Mouse (Mus musculus) limb, embryonic 15.5 days (tissue): ENCODE data around the gene Mrps7. TPM values are rescaled to one million over a fixed set of nuclear protein-coding genes. Genes with fewer than 3 reads are reported as not detected.
A peak's percentile ranks its signal among the peaks of the same experiment; 100 is the strongest.

ENCODE experiments used
- ATAC-seq: fragments of 200-750 bp; cut with Nextera tagmentation; 2 replicates; pipeline ENCODE4 v1.8.0; 2017; ENCODE audit warnings: low read depth, moderate TSS enrichment; ENCODE audit not compliant: insufficient number of reproducible peaks, low FRiP score, low TSS enrichment
- H3K27ac ChIP-seq: fragments of 300-500 bp; sonication (generic); 2 replicates; pipeline ENCODE4 v1.5.1; 2015; ENCODE audit warnings: moderate library complexity, mild to moderate bottlenecking, inconsistent platforms
- H3K27me3 ChIP-seq: fragments of 300-500 bp; sonication (generic); 2 replicates; pipeline ENCODE4 v1.6.1; 2015; ENCODE audit warnings: inconsistent platforms
- H3K36me3 ChIP-seq: fragments of 300-500 bp; sonication (generic); 2 replicates; pipeline ENCODE4 v1.6.1; 2015; ENCODE audit warnings: inconsistent platforms
- H3K4me1 ChIP-seq: fragments of 300-500 bp; sonication (generic); 2 replicates; pipeline ENCODE4 v1.6.1; 2015; ENCODE audit warnings: inconsistent platforms
- H3K4me2 ChIP-seq: fragments of 300-500 bp; sonication (generic); 2 replicates; pipeline ENCODE4 v1.6.1; 2015; ENCODE audit warnings: mild to moderate bottlenecking, inconsistent platforms
- H3K4me3 ChIP-seq: fragments of 300-500 bp; sonication (generic); 2 replicates; pipeline ENCODE4 v1.5.1; 2015; ENCODE audit warnings: mild to moderate bottlenecking, inconsistent platforms
- H3K9ac ChIP-seq: fragments of 300-500 bp; sonication (generic); 2 replicates; pipeline ENCODE4 v1.6.1; 2015; ENCODE audit warnings: inconsistent platforms
- H3K9me3 ChIP-seq: fragments of 300-500 bp; sonication (generic); 2 replicates; pipeline ENCODE4 v1.6.1; 2016; ENCODE audit warnings: inconsistent platforms
- WGBS: fragments of 180-500 bp; shearing (Covaris S2); methylation state at CpG from one replicate; pipeline ENCODE4 v1.1.7; 2015; 5-methylcytosine and 5-hydroxymethylcytosine counted together
- polyA plus RNA-seq: library from polyadenylated mRNA; unstranded; fragments of >200 nt; fragmentation: Nextera tagmentation; extraction: Ambion mirVana; gene quantifications from 2 replicates; pipeline ENCODE4 v1.2.1, GENCODE M21; 2015

The Mrps7 gene
- polyA plus RNA-seq: 88.2 and 90.9 TPM in 2 replicates

DNA sequence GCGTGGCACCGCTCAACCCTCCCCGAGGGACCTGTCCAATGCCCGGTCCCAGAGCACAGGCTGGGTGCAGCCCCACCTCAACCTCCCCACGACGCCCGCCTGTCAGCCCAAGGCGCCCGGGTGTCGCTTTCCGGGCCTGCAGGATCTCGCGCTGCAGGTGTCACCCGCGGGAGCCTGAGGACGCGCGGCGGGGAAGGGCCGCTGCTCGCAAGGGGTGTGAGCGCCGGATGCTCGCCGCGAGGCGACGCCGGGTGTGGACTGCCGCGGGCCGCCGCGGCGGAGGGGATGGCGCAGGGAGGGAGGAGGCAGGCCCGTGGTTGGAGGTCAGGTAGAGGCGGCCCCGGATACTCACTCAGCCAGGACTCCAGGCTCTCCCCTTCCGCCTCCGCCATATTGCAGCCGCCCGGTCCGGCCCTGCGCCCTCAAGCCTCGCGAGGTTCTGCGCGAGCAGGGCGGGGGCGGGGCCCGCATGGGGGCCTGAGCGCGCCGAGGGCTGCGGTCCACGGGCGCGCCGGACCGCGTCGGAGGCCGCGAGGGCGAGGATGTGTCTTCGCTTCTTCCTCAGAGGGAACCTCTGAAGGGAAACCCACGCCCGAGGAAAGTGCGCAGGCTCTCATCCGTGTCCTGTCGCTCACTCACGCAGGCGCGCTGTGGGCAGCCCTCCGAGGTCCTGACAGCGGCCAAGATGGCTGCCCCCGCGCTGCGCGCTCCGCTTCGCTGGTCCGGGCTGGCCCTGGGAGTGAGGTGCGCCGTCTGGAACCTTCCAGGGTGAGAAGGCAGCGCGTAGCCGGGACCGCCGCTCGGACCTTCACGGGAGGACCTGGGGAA lies at the start of gene Mrps7, which contains the start of gene Gga3:
Mrps7 (plus strand) TSS at position 450 of the 828 bp plus-strand sequence.
Gga3 (minus strand) TSS at position 576 of the 828 bp plus-strand sequence.
- H3K4me2 ChIP-seq: peak within 1 kb of the TSS; percentile 89
- H3K4me3 ChIP-seq: peak within 1 kb of the TSS; percentile 98
- ATAC-seq: peak; percentile 96
- no peaks in the 10 kb centered on the region for H3K27me3 ChIP-seq
- H3K36me3 ChIP-seq: peaks cover 41% of the 10 kb centered on the region
- under 1% methylated on average over 85 of the region's 93 CpGs for WGBS
- H3K27ac ChIP-seq: peak within 1 kb of the TSS; percentile 92
- H3K9me3 ChIP-seq: no peaks in the 10 kb centered on the region
- H3K4me1 ChIP-seq: peaks cover 31% of the 10 kb centered on the region
- H3K9ac ChIP-seq: peak within 1 kb of the TSS; percentile 99

DNA sequence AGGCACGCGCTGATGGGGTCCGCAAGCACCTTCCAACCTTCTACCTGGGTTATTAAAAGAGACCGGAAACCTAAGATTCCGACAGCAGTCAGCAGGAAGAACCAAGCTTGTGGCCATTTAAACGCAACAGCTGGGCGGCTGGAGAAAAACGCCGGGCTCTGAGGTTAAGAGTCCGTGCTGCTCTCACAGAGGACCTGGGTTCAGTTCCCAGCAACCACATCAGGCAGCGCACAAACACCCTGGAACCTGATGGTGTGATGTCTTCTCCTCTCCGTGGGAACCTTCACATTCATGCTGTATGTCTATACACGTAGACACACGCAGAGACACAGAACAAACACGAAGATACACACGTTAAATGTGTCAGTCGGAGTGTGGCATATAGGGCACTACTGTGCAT lies 48.0 kb upstream of the Mrps7 start:
- WGBS: 76% methylated on average over 17 of the region's 17 CpGs
- Histone ChIP-seq H3K4me3 (no peak overlapping the region), H3K9ac (no peak overlapping the region), H3K4me1 (no peaks in the 10 kb centered on the region), H3K27me3 (no peaks in the 10 kb centered on the region), H3K9me3 (no peaks in the 10 kb centered on the region), H3K4me2 (no peak overlapping the region), H3K36me3 (no peaks in the 10 kb centered on the region), H3K27ac (no peak overlapping the region)
- ATAC-seq: no peak

DNA sequence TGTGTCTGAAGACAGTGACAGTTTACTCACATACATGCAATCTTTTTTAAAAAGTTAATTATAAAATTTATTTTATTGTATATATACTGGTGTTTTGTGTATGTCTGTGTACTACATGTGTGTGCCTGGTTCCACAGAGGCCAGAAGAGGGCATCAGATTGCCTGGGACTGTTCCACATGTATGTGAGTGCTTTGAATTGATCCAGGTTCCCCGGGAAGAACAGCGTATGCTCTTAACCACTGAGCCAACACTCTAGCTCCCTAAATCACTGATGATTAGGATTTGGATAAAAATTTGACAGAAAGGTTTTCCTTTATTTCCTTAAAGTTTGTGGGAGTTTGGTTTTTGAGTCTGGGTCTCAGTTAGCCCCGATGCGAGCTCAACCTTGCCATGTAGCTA lies 40.3 kb upstream of the Mrps7 start:
- WGBS: 41% methylated on average over 4 of the region's 4 CpGs
- ATAC-seq: no peak; the same call in 1 of the 2 replicates
- peaks cover 27% of the 10 kb centered on the region for H3K36me3 ChIP-seq

DNA sequence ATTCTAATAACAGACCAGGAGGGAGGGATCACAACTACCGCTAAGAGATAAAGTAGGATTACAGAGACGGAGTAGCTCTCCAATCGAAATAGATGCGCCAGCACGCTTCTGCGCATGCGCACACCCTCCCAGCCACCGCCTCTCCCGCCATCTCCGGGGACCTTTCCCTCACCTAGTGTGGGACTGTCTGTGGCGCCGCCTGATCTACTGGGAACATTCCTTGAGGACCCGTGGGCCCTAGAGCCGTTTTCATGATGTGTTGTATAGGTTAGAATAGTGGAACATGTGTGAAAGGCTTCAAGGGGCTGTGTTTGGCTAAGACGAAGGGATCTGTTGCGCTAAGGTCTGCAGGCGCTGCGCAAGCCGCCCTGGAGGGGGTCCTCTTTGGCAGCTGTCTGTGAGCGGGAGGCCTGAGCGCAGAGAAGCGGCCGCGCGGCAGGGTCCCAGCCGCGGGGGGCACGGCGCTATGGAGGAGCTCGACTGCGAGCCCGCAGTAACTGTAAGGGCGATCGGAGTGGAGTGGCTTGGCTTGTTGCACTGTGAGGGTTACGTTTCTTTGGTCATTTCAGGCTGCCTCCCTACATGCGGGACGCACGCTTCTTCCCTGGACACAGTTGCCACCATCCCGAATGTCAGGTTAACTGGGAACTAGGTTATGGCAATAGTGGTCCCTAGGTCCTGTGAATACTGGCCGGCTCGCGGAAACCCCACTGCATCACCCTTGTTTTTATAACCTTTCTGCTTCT lies 39.5 kb upstream of the Mrps7 start, which contains the start of gene Nup85:
Nup85 (plus strand) TSS at position 371 of the 746 bp plus-strand sequence.
- peaks cover 35% of the 10 kb centered on the region for H3K36me3 ChIP-seq
- H3K4me3 ChIP-seq: peak within 1 kb of the TSS; percentile 74
- no peaks in the 10 kb centered on the region for H3K27me3 ChIP-seq
- peak within 1 kb of the TSS; percentile 67 for H3K4me2 ChIP-seq
- H3K27ac ChIP-seq: peak within 1 kb of the TSS; percentile 71
- H3K9ac ChIP-seq: peak within 1 kb of the TSS; percentile 62
- 0% methylated on average over 42 of the region's 42 CpGs for WGBS
- ATAC-seq: peak; percentile 88
- H3K9me3 ChIP-seq: no peaks in the 10 kb centered on the region
- peaks cover 14% of the 10 kb centered on the region for H3K4me1 ChIP-seq

More for the DNA sequence above, 40.3 kb upstream of the Mrps7 start:
- Histone ChIP-seq H3K27me3 (no peaks in the 10 kb centered on the region), H3K4me2 (peak overlapping the region; percentile 67), H3K9ac (no peak overlapping the region), H3K27ac (peak overlapping the region; percentile 71), H3K9me3 (no peaks in the 10 kb centered on the region), H3K4me1 (peaks cover 14% of the 10 kb centered on the region), H3K4me3 (peak overlapping the region; percentile 74)

DNA sequence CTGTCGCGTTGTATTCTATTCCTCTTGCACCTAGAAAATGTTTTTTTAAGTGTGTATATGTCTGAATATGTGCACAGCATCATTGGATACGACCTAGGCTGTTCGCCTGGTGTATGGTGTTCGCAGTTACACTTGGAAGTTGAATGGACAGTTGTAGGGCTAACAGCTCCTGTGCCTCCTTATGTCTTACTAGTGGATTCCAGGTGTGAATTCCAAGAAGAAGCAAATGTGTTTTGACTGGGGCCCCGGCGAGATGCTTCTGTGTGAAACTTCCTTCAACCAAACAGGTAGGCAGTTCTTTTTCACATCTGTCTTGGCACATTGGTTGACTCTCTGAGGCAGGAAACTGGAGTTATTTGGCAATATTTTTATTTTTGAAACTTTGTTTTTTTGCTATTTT lies 38.8 kb upstream of the Mrps7 start:
- no peak for ATAC-seq
- no peaks in the 10 kb centered on the region for H3K9me3 ChIP-seq
- H3K9ac ChIP-seq: peak overlapping the region; percentile 62
- H3K4me1 ChIP-seq: peaks cover 14% of the 10 kb centered on the region
- peak overlapping the region; percentile 74 for H3K4me3 ChIP-seq
- H3K27ac ChIP-seq: no peak overlapping the region
- peak overlapping the region; percentile 67 for H3K4me2 ChIP-seq
- H3K27me3 ChIP-seq: no peaks in the 10 kb centered on the region
- peaks cover 42% of the 10 kb centered on the region for H3K36me3 ChIP-seq
- WGBS: 15% methylated on average over 7 of the region's 7 CpGs

DNA sequence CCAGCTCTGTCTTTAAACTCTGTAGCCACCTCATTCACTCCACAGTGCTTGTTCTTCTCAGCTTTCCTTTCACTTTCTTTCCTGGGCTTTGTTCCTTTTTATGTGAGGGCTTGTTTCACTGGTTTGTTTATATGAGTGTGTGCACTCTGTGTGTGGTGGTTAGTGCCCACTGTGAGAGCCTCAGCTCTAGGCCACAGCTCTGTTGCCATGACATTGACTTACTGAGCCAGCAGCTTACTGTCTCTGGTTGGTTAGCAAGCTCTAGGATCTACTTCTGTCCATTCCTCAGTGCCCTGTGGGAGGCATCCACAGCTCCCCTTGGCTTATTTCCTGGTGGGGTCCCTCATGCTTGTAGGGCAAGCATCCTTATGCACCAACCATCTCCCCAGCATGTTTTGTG lies 24.6 kb upstream of the Mrps7 start:
- Histone ChIP-seq H3K27ac (no peak overlapping the region), H3K4me3 (no peak overlapping the region), H3K4me1 (no peaks in the 10 kb centered on the region), H3K36me3 (peaks cover 68% of the 10 kb centered on the region), H3K27me3 (no peaks in the 10 kb centered on the region), H3K9me3 (no peaks in the 10 kb centered on the region), H3K4me2 (no peak overlapping the region), H3K9ac (no peak overlapping the region)
- ATAC-seq: no peak

DNA sequence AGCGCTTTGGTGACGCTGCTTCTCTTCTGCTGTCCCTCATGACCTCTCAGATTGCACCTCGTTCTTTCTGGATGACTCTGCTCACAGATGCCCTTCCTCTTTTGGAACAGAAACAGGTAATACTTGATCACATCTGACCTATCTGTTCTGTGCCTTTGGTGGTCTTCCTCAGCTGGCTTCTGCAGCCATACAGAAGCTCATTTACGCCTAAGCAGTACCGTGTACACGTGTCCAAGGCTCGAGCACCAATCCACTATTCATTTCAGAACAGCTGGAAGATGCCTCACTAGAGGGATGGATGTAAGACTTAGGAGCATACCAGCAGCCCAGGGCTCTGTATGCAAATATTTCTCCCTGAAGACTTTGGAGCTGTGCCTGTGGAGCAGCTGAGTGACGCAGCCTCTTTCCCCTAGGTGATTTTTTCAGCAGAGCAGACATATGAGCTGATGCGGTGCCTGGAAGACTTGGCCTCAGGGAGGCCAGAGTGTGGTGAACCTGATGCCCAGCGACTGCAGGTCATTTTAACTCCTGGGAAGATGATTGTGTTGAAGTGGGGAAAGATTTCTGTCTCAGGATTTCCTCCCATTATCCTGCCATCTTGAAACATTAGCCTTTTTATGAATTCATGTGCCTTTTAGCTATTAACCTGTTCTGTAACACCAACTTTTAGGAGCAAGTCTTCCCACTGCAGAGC lies 20.7 kb upstream of the Mrps7 start:
- no peak overlapping the region for H3K4me2 ChIP-seq
- H3K4me1 ChIP-seq: no peaks in the 10 kb centered on the region
- WGBS: 80% methylated on average over 10 of the region's 10 CpGs
- H3K9ac ChIP-seq: no peak overlapping the region
- no peaks in the 10 kb centered on the region for H3K27me3 ChIP-seq
- no peaks in the 10 kb centered on the region for H3K9me3 ChIP-seq
- H3K27ac ChIP-seq: no peak overlapping the region
- peaks cover 96% of the 10 kb centered on the region for H3K36me3 ChIP-seq
- H3K4me3 ChIP-seq: no peak overlapping the region
- ATAC-seq: no peak

DNA sequence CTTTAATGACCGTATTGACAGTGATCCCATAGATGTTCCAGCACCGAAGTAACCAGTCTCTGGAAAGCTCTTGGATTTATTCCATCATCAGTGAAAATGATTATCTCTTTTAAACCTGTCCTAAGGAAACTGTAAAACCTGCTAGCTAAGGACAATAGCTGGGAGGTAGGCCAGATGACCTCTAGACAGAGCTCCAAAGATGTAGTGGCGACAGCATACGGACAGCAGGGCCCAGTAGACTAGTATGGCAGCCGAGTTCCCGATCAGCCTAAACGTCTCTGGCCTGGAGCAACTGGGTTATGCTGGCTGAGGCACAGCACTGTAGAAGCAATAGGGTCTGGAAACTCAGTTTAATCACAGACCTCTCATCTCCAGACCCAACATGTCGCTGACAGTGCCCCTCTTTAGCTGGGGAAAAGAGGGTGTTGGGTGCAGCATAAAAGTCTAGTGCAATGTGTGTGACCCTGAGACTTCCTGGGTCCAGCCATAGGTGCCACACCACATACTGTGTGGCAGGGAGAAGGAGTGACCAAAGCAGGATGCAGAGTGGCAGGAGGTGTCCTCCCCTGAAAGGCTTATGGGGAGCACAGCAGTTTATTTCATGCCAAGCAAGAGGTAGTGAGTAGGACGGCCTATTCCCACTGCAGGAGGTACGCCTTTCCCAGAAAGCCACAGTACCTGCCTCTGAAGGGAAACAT lies 19.2 kb upstream of the Mrps7 start:
- 85% methylated on average over 10 of the region's 10 CpGs for WGBS
- no peak overlapping the region for H3K9ac ChIP-seq
- no peaks in the 10 kb centered on the region for H3K27me3 ChIP-seq
- peaks cover 92% of the 10 kb centered on the region for H3K36me3 ChIP-seq
- no peak overlapping the region for H3K4me3 ChIP-seq
- H3K27ac ChIP-seq: no peak overlapping the region; the same call in 1 of the 2 replicates
- no peak for ATAC-seq
- H3K9me3 ChIP-seq: no peaks in the 10 kb centered on the region
- no peak overlapping the region for H3K4me2 ChIP-seq
- no peaks in the 10 kb centered on the region for H3K4me1 ChIP-seq

DNA sequence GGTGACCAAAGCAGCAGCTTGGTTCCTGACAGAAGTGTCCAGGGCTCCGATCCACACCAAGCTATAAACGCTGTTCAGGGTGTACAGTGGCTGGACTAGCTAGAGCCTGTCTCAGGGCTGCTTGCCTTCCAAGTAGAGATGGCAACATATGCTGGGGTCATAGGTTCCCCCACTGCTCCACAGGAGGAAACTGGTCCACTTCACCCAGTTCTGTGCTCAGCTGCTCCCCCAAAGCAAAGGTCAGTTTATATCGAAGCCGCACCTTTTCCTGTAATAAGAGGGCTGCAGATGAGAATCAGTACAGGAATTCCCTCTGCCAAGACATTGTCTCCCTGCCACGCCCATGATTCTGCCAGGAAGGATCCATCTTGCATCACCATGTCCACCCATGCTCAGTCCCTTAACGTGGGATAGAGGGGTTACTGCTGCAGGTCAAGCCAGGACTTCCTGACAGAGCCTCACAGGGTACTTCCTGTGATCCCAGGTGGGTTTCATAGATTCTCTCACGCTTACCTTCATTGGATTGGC lies 18.1 kb upstream of the Mrps7 start:
- no peak for ATAC-seq
- Histone ChIP-seq H3K9me3 (no peaks in the 10 kb centered on the region), H3K4me1 (no peaks in the 10 kb centered on the region), H3K4me3 (no peak overlapping the region), H3K9ac (no peak overlapping the region), H3K27ac (no peak overlapping the region; the same call in 1 of the 2 replicates), H3K36me3 (peaks cover 95% of the 10 kb centered on the region), H3K4me2 (no peak overlapping the region), H3K27me3 (no peaks in the 10 kb centered on the region)
- WGBS: 91% methylated on average over 7 of the region's 7 CpGs

DNA sequence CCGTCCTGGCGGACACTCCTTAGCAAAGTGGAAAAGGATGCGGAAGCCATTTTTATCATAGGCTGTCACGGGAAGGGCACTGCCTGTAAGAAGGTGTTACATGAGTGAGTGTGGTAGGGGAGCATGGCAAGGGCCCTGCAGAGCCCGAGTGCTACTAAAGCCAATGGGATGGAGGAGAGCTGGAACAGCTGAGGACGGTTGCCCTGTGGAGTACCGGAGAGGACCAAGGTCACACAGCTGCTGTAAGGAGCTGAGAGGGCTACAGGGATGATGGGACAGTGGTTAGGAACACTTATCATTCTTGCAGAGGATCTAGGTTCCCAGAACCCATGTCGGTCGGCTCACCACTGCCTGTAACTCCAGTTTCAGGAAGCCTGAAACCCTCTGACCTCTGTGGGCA lies 17.3 kb upstream of the Mrps7 start:
- H3K27me3 ChIP-seq: no peaks in the 10 kb centered on the region
- 91% methylated on average over 9 of the region's 9 CpGs for WGBS
- H3K4me1 ChIP-seq: no peaks in the 10 kb centered on the region
- H3K27ac ChIP-seq: no peak overlapping the region
- H3K4me2 ChIP-seq: no peak overlapping the region
- ATAC-seq: no peak
- H3K9ac ChIP-seq: no peak overlapping the region
- peaks cover 95% of the 10 kb centered on the region for H3K36me3 ChIP-seq
- H3K9me3 ChIP-seq: no peaks in the 10 kb centered on the region
- no peak overlapping the region for H3K4me3 ChIP-seq

DNA sequence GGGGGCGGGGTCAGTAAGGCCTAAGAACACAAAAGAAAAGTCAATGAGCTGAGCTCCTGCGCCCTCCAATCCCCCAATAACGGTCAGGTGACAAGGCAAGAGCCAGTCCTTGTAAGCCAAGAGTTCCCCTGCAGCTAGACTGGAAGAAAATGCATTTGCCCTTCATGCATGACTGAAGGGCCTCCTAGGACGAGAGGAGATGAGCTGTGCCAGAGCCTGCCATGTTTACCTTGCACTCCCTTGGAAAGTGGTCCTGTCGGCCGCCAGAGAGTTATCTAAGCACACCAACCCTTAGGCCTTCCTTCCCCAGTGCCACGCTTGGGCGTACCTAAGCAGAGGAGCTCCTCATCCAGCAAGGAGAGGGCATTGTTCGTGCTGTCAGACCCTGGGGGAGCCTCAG lies 15.7 kb upstream of the Mrps7 start:
- no peak overlapping the region for H3K9ac ChIP-seq
- H3K27me3 ChIP-seq: no peaks in the 10 kb centered on the region
- 87% methylated on average over 9 of the region's 9 CpGs for WGBS
- ATAC-seq: no peak
- H3K36me3 ChIP-seq: peaks cover 93% of the 10 kb centered on the region
- no peaks in the 10 kb centered on the region for H3K4me1 ChIP-seq
- no peak overlapping the region for H3K4me3 ChIP-seq
- H3K4me2 ChIP-seq: no peak overlapping the region
- no peaks in the 10 kb centered on the region for H3K9me3 ChIP-seq
- H3K27ac ChIP-seq: no peak overlapping the region
